Mouse (Mus musculus) olfactory bulb, adult 2 months (tissue): Measurements from ENCODE around the gene Ppp1r1c. TPM values are rescaled to one million over a fixed set of nuclear protein-coding genes. Genes with fewer than 3 reads are reported as not detected.

Source experiments
- H3K27ac ChIP-seq: fragments of 200-500 bp; 2 replicates; pipeline ENCODE4 v1.5.1; 2012; ENCODE audit warnings: low read depth, low read length; ENCODE audit not compliant: insufficient read depth
- H3K4me1 ChIP-seq: fragments of 200-500 bp; 2 replicates; pipeline ENCODE4 v1.6.1; 2012; ENCODE audit warnings: low read length; ENCODE audit not compliant: control insufficient read depth, insufficient read depth
- H3K4me3 ChIP-seq: fragments of 200-500 bp; 2 replicates; pipeline ENCODE4 v1.5.1; 2012; ENCODE audit warnings: mild to moderate bottlenecking, low read depth, low read length, moderate library complexity; ENCODE audit not compliant: insufficient read depth
- CTCF ChIP-seq: fragments of 200-500 bp; IDR thresholded peaks from 2 replicates; pipeline ENCODE4 v1.5.1; 2012; ENCODE audit warnings: low read depth, mild to moderate bottlenecking, low read length, moderate library complexity; ENCODE audit not compliant: insufficient read depth
- POLR2A ChIP-seq: fragments of 200-500 bp; IDR thresholded peaks from 2 replicates; pipeline ENCODE4 v1.6.1; 2012; ENCODE audit warnings: mild to moderate bottlenecking, low read depth, low read length, moderate library complexity; ENCODE audit not compliant: insufficient read depth
- WGBS: fragments of 180-500 bp; shearing (Covaris S2); methylation state at CpG from one replicate; pipeline ENCODE4 v1.1.7; 2018; 5-methylcytosine and 5-hydroxymethylcytosine counted together
- polyA plus RNA-seq: library from polyadenylated mRNA; stranded (reverse); fragments of >200 nt; gene quantifications from 2 replicates; pipeline ENCODE4 v1.2.4, GENCODE M21; 2012; ENCODE audit warnings: low replicate concordance; ENCODE audit not compliant: missing spikeins, insufficient read depth, insufficient read length

Ppp1r1c gene
- polyA plus RNA-seq: not detected in 2 replicates

DNA sequence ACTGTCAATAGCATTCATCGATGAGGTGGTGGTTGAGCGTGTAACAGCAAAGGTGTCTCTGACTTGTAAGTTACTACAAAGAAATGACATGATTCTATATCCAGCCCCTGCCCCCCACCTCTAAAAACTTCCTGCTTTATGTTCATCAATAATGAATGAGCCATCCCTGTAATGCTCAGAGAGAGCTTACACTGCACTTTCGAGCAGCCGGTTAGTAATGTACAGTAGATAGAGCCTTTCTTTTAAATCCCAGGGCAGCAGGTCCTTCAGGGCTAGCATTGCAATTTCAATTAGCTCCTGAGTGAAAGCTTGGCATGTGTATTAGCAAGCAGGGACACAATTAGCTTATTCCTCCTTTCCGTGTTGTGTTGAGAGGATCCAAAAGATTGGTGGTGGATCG, at the start of gene Ppp1r1c:
Gene Ppp1r1c (plus strand): TSS at position 206 of the 400 bp plus-strand sequence.
- H3K27ac ChIP-seq: no peak within 1 kb of the TSS
- 63% methylated on average over 6 of the region's 6 CpGs for WGBS
- TF ChIP-seq POLR2A: no peak
- TF ChIP-seq CTCF: no peak
- no peaks in the 10 kb centered on the region for H3K4me1 ChIP-seq
- no peak within 1 kb of the TSS for H3K4me3 ChIP-seq

DNA sequence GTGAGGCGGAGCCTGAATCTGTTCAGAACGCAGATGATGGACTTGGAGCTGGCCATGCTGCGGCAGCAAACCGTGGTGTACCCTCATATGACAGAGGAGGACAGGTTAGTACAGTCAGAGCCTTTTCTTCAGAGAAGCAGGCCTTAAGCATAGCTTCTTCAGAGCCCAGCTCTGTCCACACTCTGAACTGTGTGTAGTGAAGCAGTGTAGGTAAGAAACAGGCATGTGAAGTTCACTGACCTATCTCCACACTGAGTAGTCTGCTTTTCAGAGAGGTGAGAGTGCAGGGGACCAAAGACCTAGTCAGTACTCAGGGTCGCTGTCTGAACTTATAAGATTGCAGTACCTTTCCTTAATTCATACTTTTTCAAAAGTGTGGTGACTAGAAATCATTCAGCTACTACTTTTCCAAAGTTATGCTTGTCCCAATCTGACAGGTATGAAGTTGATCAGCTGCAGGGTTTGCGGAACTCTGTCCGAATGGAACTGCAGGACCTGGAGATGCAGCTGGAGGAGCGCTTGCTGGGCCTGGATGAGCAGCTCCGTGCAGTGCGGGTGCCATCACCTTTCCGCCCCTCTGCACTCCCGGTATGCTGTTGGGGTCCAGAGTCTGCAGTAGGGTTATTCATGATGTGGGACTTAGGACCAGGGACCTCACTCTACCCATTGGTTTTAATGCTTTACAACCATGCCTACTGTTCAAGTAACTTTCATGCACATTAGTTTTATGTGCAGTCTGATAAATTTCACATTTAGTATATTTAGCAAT, 47.0 kb upstream of the Ppp1r1c start:
- no peak for TF ChIP-seq POLR2A
- no peak for TF ChIP-seq CTCF
- WGBS: 89% methylated on average over 12 of the region's 12 CpGs
- Histone ChIP-seq H3K4me3 (no peak overlapping the region), H3K27ac (no peak overlapping the region), H3K4me1 (peaks cover 2% of the 10 kb centered on the region; the same call in 1 of the 2 replicates)

GRCm38 (mm10) chr2:79661486-79662104, 46.0 kb upstream of the Ppp1r1c start:
- H3K4me3 ChIP-seq: no peak overlapping the region
- 64% methylated on average over 7 of the region's 7 CpGs for WGBS
- peaks cover 2% of the 10 kb centered on the region; the same call in 1 of the 2 replicates for H3K4me1 ChIP-seq
- TF ChIP-seq POLR2A: no peak
- no peak for TF ChIP-seq CTCF
- H3K27ac ChIP-seq: no peak overlapping the region

DNA sequence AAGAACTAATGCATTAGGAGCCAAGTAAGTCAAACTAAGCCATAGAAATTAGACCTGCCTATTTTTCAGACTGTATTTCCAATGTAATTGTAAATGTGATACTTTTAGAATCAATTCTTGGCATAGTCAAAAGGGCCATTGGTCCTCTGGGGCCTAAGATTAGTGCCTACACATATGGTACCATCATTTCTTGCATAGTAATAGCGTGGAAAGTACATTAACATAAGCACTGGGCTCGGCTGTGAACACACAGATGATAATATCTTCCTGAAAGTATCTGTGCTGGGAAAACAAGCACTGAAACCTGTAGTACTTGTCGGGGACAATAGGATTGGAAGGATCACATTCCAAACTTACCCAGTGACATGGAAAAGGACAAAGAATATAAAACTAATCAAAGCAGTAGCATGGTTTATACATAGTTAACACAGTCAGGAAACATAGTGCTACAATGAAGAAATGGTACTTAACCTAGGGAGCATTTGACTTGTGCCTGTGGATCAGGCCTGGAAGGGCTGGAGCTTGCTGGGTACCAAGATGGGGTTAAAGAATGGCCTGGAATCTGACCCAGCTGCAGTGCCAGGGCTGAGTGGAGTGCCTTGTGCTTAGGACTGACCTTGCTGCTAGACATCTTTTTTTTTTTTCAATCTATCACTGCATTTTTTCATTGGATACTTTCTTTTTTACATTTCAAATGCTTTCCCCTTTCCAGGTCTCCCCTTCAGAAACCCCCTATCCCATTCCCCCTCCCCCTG, 42.9 kb upstream of the Ppp1r1c start:
- no peak overlapping the region for H3K27ac ChIP-seq
- no peak for TF ChIP-seq POLR2A
- H3K4me1 ChIP-seq: peaks cover 2% of the 10 kb centered on the region; the same call in 1 of the 2 replicates
- H3K4me3 ChIP-seq: no peak overlapping the region
- WGBS: 91% methylated on average over 3 of the region's 3 CpGs

DNA sequence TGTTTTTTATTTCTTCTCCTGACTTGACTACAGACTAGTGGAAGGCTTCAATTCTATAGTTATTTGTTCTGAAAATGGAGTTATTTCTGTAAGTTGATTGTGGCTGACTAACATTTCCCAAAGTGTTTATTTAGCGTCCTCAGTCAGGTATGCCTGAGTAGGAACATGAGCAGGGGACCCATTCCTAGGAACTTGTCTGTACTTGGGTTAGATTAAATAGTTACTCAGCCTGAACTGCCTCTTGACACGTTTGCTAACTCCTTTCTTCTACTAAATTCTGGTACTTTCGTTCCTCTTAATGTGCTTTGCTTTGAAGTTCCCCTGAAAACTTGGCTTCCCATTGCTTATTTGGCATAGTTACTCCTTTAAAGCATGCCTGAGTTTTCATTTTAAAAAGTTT, 42.1 kb upstream of the Ppp1r1c start:
- no peak overlapping the region for H3K4me3 ChIP-seq
- 56% methylated on average over 3 of the region's 3 CpGs for WGBS
- peaks cover 2% of the 10 kb centered on the region; the same call in 1 of the 2 replicates for H3K4me1 ChIP-seq
- H3K27ac ChIP-seq: no peak overlapping the region
- no peak for TF ChIP-seq CTCF

DNA sequence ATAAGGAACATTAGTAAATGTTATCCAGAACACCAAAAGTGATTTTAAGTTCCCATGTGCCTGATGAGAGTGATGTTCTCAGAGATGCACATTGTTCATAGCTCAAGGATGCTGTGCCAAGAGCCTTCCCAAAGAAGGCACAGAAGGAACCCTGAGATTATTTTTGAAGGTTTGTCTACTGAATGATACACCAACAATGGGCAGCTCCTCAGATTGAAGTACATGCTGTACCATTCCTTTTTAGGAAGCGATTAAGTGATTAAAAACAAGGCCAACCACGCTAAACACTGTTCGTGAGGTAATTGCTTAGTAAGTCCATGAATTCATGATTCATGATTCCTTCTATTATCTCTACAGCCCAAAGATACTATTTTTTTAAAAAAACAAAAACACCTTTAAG, 32.3 kb upstream of the Ppp1r1c start:
- H3K4me1 ChIP-seq: no peaks in the 10 kb centered on the region
- no peak overlapping the region for H3K4me3 ChIP-seq
- 58% methylated on average over 3 of the region's 3 CpGs for whole genome bisulfite sequencing
- H3K27ac ChIP-seq: no peak overlapping the region
- TF ChIP-seq CTCF (no peak), POLR2A (no peak)

GRCm38 (mm10) chr2:79677663-79678257, 29.8 kb upstream of the Ppp1r1c start:
- TF ChIP-seq CTCF (no peak), POLR2A (no peak)
- no peak overlapping the region for H3K27ac ChIP-seq
- 97% methylated on average over 1 of the region's 1 CpGs for WGBS
- H3K4me1 ChIP-seq: no peaks in the 10 kb centered on the region
- H3K4me3 ChIP-seq: no peak overlapping the region

GRCm38 (mm10) chr2:79681672-79682071, 25.9 kb upstream of the Ppp1r1c start:
- TF ChIP-seq POLR2A: no peak
- TF ChIP-seq CTCF: no peak
- WGBS: 73% methylated on average over 4 of the region's 4 CpGs

More at GRCm38 (mm10) chr2:79681672-79682071, 25.9 kb upstream of the Ppp1r1c start:
- Histone ChIP-seq H3K4me3 (no peak overlapping the region), H3K4me1 (no peaks in the 10 kb centered on the region), H3K27ac (no peak overlapping the region)
